Mouse (Mus musculus) thymus, adult 2 months (tissue): ENCODE data around the gene Bag5.

Experiments used
- CTCF ChIP-seq: fragments of 200-500 bp; IDR thresholded peaks from 2 replicates; pipeline ENCODE4 v1.5.1; 2012; ENCODE audit warnings: mild to moderate bottlenecking, control low read depth, low read length, moderate library complexity, borderline replicate concordance; ENCODE audit not compliant: control insufficient read depth, poor library complexity, insufficient read depth; ENCODE audit errors: extremely low read depth
- POLR2A ChIP-seq: fragments of 200-500 bp; IDR thresholded peaks from 2 replicates; pipeline ENCODE4 v1.6.1; 2012; ENCODE audit warnings: mild to moderate bottlenecking, low read length, control low read depth, moderate library complexity; ENCODE audit not compliant: control insufficient read depth, poor library complexity, insufficient read depth; ENCODE audit errors: extremely low read depth

GRCm38 (mm10) chr12:111737370-111737769 is 24.3 kb upstream of the Bag5 start:
- TF ChIP-seq POLR2A (no peak), CTCF (no peak)
